8 mouse cellular contexts compared by ENCODE assay signal in the genomic region with DNA sequence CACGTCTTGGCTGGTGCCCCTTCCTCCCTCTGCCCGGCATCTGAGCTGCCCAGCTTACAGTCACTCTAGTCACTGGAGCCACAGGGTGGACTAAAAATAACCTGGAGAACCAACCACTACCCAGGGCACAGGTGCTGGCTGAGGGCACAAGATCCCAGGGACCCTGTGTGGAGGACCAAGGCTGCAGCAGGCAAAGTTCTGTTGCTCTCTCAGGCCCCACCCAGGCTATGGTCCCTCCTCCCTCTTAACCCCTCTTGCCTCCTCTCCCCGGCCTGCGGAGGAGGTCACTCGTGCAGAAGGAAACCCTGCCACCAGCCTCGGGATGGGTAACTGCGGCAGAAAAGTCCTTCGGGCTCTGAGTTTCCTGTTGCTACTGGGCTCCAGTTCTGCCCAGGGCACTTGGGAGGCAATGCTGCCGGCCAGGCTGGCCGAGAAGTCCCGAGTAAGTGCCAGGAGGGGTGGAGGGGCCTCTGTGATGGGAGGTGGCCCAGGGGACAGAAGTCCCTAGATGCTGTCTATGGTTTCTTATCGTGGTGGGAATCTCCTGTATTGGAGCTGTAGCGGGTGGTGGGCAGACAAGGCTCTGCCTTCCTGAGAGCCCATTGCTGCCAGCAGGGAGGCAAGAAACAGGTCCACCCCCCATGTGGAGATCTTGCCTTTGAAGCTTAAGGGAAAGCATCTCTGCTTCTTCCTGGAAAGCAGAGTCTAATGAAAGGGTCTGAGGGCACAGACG. TPM values are rescaled to one million over a fixed set of nuclear protein-coding genes. Genes with fewer than 3 reads are reported as not detected.
DNase-seq lines count a peak whose midpoint lies in the region; ATAC-seq lines count a peak whose summit lies in the region.

Wfdc1 (plus strand) TSS at position 147 of the 733 bp plus-strand sequence.

- no peaks in the 10 kb centered on the region for H3K27me3 ChIP-seq in neural tube, embryonic 11.5 days (ENCODE audit: control insufficient read depth, insufficient read depth, low read length)
- H3K27me3 ChIP-seq in forebrain, embryonic 16.5 days (replicated peaks; ENCODE audit: control insufficient read depth, insufficient read depth, low read length), result no peaks in the 10 kb centered on the region

- WGBS in neural tube, embryonic 11.5 days, result 17% methylated on average over 14 of the region's 14 CpGs
- WGBS in forebrain, embryonic 16.5 days, result 21% methylated on average over 14 of the region's 14 CpGs

- H3K4me3 ChIP-seq in neural tube, embryonic 11.5 days (ENCODE audit: low read depth, low read length), result no peak within 1 kb of the TSS
- H3K4me3 ChIP-seq in forebrain, embryonic 16.5 days (replicated peaks; ENCODE audit: low read length), result no peak within 1 kb of the TSS

- no peaks in the 10 kb centered on the region for H3K36me3 ChIP-seq in neural tube, embryonic 11.5 days (ENCODE audit: control insufficient read depth, insufficient read depth, low read length)
- H3K36me3 ChIP-seq in forebrain, embryonic 16.5 days (ENCODE audit: control insufficient read depth, insufficient read depth), result no peaks in the 10 kb centered on the region

- no peaks in the 10 kb centered on the region for H3K9me3 ChIP-seq in neural tube, embryonic 11.5 days (ENCODE audit: control insufficient read depth, low read length)
- H3K9me3 ChIP-seq in forebrain, embryonic 16.5 days (ENCODE audit: control insufficient read depth, low read length), result no peaks in the 10 kb centered on the region

- no peak within 1 kb of the TSS for H3K27ac ChIP-seq in neural tube, embryonic 11.5 days (ENCODE audit: low read depth, low read length)
- no peak within 1 kb of the TSS for H3K27ac ChIP-seq in forebrain, embryonic 16.5 days (ENCODE audit: low read length)

- H3K9ac ChIP-seq in neural tube, embryonic 11.5 days (ENCODE audit: low read length), result 0 out of 2 replicates have a peak within 1 kb of the TSS, but pooled peaks have one; percentile 14
- no peak within 1 kb of the TSS for H3K9ac ChIP-seq in forebrain, embryonic 16.5 days (replicated peaks; ENCODE audit: low read depth, low read length)

- ATAC-seq in neural tube, embryonic 11.5 days (ENCODE audit: insufficient read depth, low FRiP score, low TSS enrichment), result no peak
- ATAC-seq in forebrain, embryonic 16.5 days, result no peak

- H3K4me2 ChIP-seq in neural tube, embryonic 11.5 days (ENCODE audit: low read depth), result no peak within 1 kb of the TSS
- no peak within 1 kb of the TSS for H3K4me2 ChIP-seq in forebrain, embryonic 16.5 days (ENCODE audit: low read length)

- DNase-seq in neural tube, embryonic 11.5 days (ENCODE audit: low spot score), result no peak
- DNase-seq in neural tube, embryonic 10.5 days (ENCODE audit: extremely low spot score, low spot score), result no peak
- DNase-seq in heart, adult 8-10 months (ENCODE audit: low spot score), result peak; percentile 40
- DNase-seq in lung, adult 18-20 months, result peak; percentile 43 to 53
- peak; percentile 72 for DNase-seq in testis, postnatal 10 days (ENCODE audit: low spot score)
- DNase-seq in cerebellum, adult 9-11 months, result no peak
- DNase-seq in cerebellum, postnatal 4 days (ENCODE audit: low spot score in 2 of 2), result no peak

- H3K4me1 ChIP-seq in neural tube, embryonic 11.5 days (ENCODE audit: control insufficient read depth, insufficient read depth, low read length), result no peaks in the 10 kb centered on the region; the same call in 1 of the 2 replicates
- peaks cover 3% of the 10 kb centered on the region; the same call in 1 of the 2 replicates for H3K4me1 ChIP-seq in forebrain, embryonic 16.5 days (replicated peaks; ENCODE audit: control insufficient read depth, insufficient read depth, low read length)

RNA-seq across cellular contexts. Expression of gene Wfdc1, which starts in this region (rescaled TPM):
- polyA plus RNA-seq in neural tube, embryonic 11.5 days (2014; fragmentation: Nextera tagmentation; extraction: Ambion mirVana), result 1.7 and 1.9 TPM in 2 replicates
- total RNA-seq in heart, adult 8-10 months (2022), result 10 to 100 TPM; 22.2 to 32.4 (median 25.2) TPM
- polyA plus RNA-seq in forebrain, embryonic 16.5 days (2015; fragmentation: Nextera tagmentation; extraction: Ambion mirVana), result 3.5 and 4.2 TPM in 2 replicates

Comparison
In these comparisons a context has a peak if more than half of its experiments do, and no peak if none do; other contexts are left out.
1. DNase-seq: peak in heart, adult 8-10 months (single experiment), lung, adult 18-20 months (2 of 2) and testis, postnatal 10 days (single experiment); none in neural tube, embryonic 11.5 days (single experiment), neural tube, embryonic 10.5 days (single experiment), cerebellum, adult 9-11 months (single experiment) and cerebellum, postnatal 4 days (0 of 2).